Mouse (Mus musculus): Measurements from ENCODE around the gene D16Ertd472e.
"Not testable (repeated sequence)": the region's sequence is repeated elsewhere in the genome, so short reads cannot be mapped to it uniquely, and the experiment has no call there.

The D16Ertd472e gene

GRCm38 (mm10) chr16:78564110-78564821 is 12.2 kb downstream of the D16Ertd472e start:
- DNase-seq (ENCODE audit: low spot score) = no peak

- no peak for DNase-seq (ENCODE audit: low spot score)
Measured at GRCm38 (mm10) chr16:78563093-78563971, 13.2 kb downstream of the D16Ertd472e start.

- DNase-seq (ENCODE audit: low spot score) = no peak
Measured at GRCm38 (mm10) chr16:78560627-78561026, 15.9 kb downstream of the D16Ertd472e start.

GRCm38 (mm10) chr16:78560063-78560462 is 16.4 kb downstream of the D16Ertd472e start:
- no peak for DNase-seq (ENCODE audit: low spot score)

- no peak for DNase-seq (ENCODE audit: low spot score)
Measured at GRCm38 (mm10) chr16:78557573-78557972, 18.9 kb downstream of the D16Ertd472e start.

- DNase-seq (ENCODE audit: low spot score) = peak; percentile 34
Measured at GRCm38 (mm10) chr16:78554911-78555648, 21.4 kb downstream of the D16Ertd472e start.

- DNase-seq (ENCODE audit: low spot score) = no peak
Measured at GRCm38 (mm10) chr16:78547367-78547766, 29.1 kb downstream of the D16Ertd472e start.

- DNase-seq (ENCODE audit: low spot score) = no peak
Measured at GRCm38 (mm10) chr16:78546529-78546928, 30.0 kb downstream of the D16Ertd472e start.

GRCm38 (mm10) chr16:78540376-78541246 is 35.9 kb downstream of the D16Ertd472e start:
- DNase-seq (ENCODE audit: low spot score) = no peak

- DNase-seq (ENCODE audit: low spot score) = no peak
Measured at GRCm38 (mm10) chr16:78537798-78538422, 38.6 kb downstream of the D16Ertd472e start.

- DNase-seq (ENCODE audit: low spot score) = no peak
Measured at GRCm38 (mm10) chr16:78537322-78537721, 39.2 kb downstream of the D16Ertd472e start.

GRCm38 (mm10) chr16:78534468-78534867 is 42.0 kb downstream of the D16Ertd472e start:
- no peak for DNase-seq (ENCODE audit: low spot score)

GRCm38 (mm10) chr16:78531957-78532605 is 44.4 kb downstream of the D16Ertd472e start:
- no peak for DNase-seq (ENCODE audit: low spot score)

- DNase-seq (ENCODE audit: low spot score) = no peak
Measured at GRCm38 (mm10) chr16:78522974-78523373, 53.5 kb downstream of the D16Ertd472e start.

GRCm38 (mm10) chr16:78518697-78519096 is 57.8 kb downstream of the D16Ertd472e start:
- DNase-seq (ENCODE audit: low spot score) = no peak

- no peak for DNase-seq (ENCODE audit: low spot score)
Measured at GRCm38 (mm10) chr16:78517171-78517570, 59.3 kb downstream of the D16Ertd472e start.

GRCm38 (mm10) chr16:78511526-78511925 is 65.0 kb downstream of the D16Ertd472e start:
- no peak for DNase-seq (ENCODE audit: low spot score)

- DNase-seq (ENCODE audit: low spot score) = no peak
Measured at GRCm38 (mm10) chr16:78502492-78502891, 74.0 kb downstream of the D16Ertd472e start.

GRCm38 (mm10) chr16:78492696-78493095 is 83.8 kb downstream of the D16Ertd472e start:
- not testable (repeated sequence) for DNase-seq (ENCODE audit: low spot score)

- DNase-seq (ENCODE audit: low spot score) = no peak
Measured at GRCm38 (mm10) chr16:78490779-78491178, 85.7 kb downstream of the D16Ertd472e start.
